Mouse (Mus musculus) mouse embryonic stem cell (cell line): ENCODE results near the gene Cd276.
"Not testable (repeated sequence)": the region's sequence is repeated elsewhere in the genome, so short reads cannot be mapped to it uniquely, and the experiment has no call there.

ENCODE experiments used
- in situ Hi-C, 2 experiments: fragments of 300-500 bp; cut with MboI; formaldehyde crosslinking; loops; 1 replicate in 1 of 2; 3 replicates in 1 of 2; pipeline ENCODE4 v1.14.3; 2019 to 2020; ENCODE audit warnings: low sequenced_read_pairs in 2 of 2, low pct_unique_long_range_greater_than_20kb in 1 of 2, mixed read lengths in 1 of 2; ENCODE audit not compliant: unreplicated experiment in 1 of 2

The Cd276 gene

DNA sequence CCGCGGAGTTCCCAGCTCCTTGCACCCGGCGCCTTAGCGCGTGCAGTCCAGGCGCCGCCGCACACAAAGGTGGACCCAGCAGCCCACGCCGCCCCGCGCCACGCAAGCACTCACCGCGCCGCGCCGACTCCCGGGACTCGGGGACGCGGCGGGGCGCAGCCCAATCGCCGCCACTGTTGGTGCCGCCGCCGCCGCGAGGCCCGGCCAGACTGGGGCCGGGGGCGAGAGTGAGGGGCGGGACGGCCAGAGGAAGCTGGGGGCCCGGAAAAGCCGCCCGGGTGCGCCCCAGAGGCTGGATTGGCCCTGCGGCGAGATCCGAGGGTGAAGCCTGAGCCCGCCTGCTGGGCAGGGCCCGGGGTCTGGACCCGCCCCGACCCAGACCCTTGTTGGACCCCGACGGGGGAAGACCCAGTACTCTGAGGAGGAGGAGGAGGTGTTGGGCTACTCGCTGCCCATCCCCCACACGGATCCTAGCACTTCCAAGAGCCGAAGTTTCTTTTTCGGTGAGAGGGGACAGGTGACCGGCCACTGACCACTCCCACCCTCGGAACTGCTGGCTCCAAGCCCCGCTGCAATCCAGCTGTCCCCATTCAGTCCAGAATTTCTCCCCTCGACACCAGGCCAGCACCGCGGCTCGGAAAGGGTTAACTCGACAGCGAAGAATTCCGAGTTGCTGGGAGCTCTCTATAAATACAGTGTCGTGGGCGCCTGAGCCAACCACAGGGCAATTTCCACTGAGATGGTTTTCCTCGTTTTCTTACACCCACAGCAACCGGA, at the start of gene Cd276:
Gene Cd276 (minus strand): TSS at position 530 of the 777 bp plus-strand sequence.
- in situ Hi-C loops = no loop called here

DNA sequence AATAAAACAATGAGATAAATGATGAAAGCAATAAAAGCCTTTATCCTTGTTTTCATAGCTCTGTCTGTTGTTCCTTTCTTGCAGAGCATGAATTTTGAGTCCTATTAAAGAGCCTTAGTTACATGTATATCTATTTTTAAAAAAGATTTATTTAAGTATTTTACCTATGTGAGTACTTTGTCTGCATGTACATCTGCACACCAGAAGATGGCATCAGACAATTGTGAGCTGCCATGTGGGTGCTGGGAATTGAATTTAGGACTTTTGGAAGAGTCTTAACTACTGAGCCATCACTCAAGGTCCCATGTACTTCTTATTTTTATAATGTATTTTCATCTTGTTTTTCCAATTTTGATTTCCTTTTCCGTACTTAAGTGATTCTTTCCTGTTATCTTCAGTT, 40.1 kb upstream of the Cd276 start:
- in situ Hi-C loops = no loop called here

DNA sequence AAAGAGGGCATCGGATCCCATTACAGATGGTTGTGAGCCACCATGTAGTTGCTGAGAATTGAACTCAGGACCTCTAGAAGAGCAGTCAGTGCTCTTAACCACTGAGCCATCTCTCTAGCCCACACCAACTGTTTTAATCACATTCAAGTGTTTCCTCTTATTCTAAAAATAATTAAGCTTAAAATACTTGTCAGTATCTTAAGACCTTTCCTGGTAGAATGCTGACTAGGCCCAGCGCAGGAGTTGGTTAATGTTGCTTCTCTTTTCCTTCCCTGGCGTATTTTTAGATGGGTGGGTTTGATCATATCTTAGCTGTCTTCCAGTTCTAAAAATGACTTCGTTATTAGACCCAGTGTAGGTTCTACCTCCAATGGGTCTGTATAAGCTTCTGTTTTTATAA, 33.4 kb upstream of the Cd276 start:
- in situ Hi-C loops = no loop called here

DNA sequence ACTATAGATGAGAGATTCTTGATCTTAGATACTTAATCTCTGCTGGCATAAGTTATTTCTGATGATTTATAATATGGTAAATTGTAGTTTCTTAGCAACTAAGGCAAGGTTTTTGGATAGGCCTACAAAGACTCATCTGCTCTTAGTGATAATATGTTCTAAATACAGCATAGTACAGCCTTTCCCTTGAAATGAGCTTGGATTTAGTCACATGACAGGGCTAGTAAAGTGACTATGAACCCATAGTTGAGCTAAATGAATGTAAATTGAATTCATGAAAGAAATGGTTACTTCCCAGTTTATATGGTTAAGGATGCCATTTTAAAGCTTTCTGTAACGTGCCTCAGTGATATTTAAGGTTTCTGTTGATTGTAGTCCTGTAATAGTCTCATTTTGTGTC, 29.1 kb upstream of the Cd276 start:
- in situ Hi-C loops = no loop called here

DNA sequence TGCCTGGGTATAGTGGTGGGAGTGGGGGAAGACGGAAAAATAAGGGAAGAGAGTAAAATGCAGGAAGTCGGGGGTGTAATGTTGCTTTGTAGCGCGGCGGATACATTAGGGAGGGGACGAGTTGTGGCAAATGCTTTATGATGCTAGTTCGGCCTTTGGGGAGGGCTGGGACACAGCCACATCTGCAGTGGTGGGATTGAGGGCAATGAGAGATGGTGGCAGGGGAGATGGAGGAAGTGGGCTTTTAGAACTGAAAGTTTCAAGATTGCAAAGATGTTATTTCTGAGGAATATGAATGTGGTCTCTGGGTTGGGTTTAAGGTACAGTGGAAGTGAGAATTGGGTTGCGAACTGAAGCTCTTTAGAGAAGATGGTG, 28.0 kb upstream of the Cd276 start:
- in situ Hi-C loops = no loop called here

DNA sequence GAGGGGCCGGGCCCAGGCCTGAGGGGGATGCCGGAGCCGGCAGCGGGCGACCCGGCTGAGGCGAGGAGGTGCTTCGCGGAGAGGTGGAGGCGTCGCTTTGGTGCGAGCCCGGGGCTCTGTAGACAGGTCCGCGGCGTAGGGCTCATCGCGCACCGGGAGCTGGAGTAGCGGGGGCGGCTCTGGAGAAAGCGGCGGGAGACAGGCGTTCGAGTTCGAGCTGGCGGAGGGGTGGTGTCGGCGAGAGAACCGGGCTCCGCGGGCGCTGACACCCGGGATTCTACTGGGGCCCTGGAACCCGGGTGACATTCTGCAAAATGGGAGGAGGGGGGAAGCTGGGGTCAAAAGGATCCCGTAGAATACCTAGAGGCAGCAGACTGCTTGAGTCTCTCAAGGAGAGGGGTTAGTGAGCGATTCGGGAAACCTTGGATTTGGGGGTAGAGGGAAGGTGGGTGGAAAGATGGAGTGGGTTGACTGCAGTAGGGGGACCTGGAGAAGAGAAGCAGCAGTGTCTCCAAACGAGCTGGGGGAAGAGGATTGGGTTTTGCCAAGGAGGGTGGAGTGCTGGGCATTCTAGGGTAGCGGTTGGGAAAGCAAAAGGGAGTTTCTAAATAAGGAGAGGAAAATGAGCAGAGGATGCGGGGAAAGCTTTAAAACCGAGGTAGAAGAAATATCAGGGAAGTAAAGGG, 27.5 kb upstream of the Cd276 start:
- in situ Hi-C loops = no loop called here

DNA sequence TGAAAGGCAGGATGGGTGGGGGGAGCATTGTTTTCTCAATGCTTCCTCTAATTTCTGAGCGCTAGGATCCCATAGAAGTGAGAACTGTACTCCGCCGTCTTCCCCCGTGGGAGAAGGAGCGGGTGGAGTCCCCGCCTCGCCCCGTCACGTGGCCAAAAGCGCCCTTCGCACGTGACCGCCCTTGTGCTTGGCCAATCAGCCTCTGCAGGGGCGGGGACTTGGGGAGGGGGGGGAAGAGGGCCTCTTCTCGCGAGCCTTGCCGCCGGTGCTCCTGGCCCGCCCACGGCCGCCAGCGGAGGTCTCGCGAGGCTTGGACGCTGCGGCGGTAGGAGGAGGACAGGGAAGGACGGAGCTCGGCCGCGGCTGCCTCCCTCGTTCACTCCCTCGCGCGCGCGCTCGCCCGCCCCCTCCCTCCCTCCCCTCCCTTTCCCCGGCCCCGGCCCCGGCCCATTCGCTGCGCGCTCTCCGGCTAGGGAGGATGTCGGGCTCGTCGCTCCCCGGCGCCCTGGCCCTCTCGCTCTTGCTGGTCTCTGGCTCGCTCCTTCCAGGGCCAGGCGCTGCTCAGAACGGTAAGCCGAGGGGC, 26.8 kb upstream of the Cd276 start, which contains the start of gene Nptn:
Gene Nptn (plus strand): TSS at position 283 of the 583 bp plus-strand sequence.
- in situ Hi-C loops = no loop called here

DNA sequence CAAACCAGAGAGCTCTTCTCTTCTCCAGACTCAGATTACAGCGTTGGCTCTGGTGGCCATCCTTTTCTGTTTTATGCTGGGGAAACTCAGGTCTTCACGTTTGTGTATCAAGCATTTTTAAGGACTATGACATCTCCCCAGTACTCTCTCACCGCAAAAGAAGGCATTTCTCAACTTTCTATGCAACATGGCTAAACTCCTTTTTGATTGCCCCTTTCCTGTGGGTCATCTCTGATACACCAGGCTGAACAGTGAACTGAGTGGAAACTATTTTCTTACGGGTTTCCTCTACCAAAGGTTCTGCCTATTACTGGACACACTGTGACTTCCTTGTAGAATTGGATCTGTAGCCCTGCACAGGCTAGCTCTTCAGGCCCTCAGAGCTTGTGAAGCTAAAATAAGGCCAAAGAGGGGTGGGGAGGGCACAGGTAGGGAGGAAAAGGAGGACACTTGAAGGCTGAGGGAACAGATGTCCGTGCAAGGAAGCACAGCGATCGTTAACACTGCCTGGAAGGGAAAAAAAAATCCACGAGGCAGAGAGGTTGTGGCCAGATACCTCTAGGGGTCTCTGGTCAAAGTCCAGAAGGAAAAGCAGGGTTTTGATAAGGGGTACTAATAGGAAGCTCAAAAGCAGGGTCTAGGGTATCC, 26.2 kb upstream of the Cd276 start:
- in situ Hi-C loops = no loop called here

DNA sequence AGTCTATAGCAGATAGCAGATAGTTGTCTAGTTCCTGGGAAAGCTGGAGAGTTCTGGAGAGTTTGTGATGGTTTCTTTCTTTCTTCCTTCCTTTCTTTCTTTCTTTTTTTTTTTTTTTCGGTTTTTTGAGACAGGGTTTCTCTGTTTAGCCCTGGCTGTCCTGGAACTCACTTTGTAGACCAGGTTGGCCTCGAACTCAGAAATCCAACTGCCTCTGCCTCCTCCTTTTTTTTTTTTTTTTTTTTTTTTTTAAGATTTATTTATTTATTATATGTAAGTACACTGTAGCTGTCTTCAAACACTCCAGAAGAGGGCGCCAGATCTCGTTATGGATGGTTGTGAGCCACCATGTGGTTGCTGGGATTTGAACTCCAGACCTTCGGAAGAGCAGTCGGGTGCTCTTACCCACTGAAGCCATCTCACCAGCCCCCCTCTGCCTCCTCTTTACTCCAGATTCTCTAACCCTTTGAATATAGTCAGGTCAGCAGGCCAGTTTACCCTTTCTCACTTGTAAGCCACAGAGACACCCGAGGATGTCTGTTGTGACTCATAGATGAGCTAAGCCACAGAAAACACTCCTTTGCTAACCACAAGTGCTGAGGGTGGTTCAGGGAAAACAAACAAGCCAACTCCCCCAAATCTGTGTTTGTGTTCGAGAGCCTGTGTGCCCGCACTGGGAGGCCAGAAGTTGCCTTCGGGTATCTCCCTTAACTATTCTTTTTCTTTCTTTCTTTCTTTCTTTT, 25.4 kb upstream of the Cd276 start:
- in situ Hi-C loops = not testable (repeated sequence)

DNA sequence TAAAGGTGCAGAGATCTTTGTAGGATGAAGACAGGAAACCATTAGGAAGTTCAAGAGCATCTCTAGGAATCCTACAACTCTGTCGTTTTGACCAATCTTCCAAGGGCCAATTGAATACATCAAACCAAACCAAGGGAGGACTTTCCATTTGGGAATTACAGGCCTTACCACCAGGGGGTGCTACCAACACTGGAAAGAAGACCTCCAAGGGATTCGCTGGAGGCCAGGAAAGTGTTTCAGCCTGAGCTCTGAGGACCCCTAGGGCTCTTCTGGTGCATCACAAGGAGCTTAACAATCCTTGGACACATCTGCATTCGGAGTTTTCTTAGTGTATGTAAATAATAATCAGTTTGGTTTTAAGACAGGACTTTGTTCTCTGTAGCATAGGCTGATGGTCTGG, 23.4 kb upstream of the Cd276 start:
- in situ Hi-C loops = loop anchor here in 1 of 2 experiments (5.0 kb wide), 1 partner anchor 36 kb away; no protein-coding TSS in a partner anchor

DNA sequence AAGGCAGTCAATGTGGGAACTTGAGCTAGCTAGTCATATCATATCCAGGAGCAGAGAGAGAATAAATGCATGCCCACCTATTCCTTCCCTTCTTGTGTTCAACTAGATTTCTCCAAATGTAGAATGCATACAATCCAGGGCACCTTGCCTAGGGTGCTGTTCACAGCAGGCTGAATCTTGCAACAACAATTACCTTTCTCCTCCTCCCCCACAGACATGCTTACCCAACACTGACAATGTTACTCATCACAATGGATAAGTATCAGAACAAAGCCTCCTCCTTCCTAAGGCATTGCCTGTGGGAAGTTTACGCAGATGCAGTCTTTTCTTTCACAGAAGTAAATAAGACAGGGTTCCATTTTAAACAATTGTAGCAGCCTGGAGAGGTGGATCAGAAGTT, 15.8 kb upstream of the Cd276 start:
- in situ Hi-C loops = no loop called here

DNA sequence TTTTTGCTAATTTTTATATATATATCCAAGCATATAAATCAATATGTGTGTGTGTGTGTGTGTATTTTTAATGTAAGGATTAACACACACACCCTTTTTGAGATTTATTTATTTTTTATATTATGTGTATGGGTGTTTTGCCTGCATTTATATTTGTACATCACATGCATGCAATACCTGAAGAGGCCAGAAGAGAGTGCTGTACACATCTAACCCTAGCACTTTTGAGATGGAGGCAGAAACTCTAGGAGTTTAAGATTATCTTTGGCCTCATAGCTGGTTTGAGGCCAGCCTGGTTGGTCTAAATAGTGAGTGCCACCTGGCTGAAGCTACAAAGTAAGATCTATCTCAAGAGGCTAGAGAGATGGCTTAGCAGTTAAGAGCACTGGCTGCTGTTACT, 12.4 kb upstream of the Cd276 start:
- in situ Hi-C loops = no loop called here

DNA sequence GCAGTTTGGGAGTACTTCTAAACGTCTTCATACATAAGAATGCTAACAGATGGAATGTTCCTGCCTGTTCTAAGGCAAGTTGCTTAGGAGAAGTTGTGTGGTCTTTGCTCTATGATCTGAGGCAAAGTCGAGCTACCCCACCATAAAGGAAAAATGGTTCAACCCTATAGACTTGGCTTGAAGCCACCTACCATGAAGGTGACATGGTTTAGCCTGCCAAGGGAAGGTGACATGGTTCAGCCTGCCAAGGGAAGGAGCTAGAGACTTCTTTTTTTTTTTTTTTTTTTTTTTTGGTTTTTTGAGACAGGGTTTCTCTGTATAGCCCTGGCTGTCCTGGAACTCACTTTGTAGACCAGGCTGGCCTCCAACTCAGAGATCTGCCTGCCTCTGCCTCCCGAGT, 10.7 kb upstream of the Cd276 start:
- in situ Hi-C loops = not testable (repeated sequence)

DNA sequence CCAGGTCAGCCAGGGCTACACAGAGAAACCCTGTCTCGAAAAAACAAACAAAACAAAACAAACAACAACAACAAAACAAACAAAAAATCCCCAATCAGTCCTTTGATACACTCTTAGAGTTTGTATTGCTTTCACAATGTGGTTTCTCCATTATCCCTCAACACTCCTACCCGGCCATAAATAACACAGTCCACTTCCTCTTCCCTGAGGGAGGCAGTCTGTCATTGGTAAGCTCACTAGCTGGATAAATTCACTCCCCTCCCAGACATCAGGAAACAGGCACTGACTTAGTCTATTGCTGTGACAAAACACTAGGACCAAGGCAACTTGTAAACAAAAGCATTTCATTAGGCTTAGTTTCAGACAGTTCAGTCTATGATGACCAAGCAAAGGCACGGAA, 5.0 kb upstream of the Cd276 start:
- in situ Hi-C loops = no loop called here

DNA sequence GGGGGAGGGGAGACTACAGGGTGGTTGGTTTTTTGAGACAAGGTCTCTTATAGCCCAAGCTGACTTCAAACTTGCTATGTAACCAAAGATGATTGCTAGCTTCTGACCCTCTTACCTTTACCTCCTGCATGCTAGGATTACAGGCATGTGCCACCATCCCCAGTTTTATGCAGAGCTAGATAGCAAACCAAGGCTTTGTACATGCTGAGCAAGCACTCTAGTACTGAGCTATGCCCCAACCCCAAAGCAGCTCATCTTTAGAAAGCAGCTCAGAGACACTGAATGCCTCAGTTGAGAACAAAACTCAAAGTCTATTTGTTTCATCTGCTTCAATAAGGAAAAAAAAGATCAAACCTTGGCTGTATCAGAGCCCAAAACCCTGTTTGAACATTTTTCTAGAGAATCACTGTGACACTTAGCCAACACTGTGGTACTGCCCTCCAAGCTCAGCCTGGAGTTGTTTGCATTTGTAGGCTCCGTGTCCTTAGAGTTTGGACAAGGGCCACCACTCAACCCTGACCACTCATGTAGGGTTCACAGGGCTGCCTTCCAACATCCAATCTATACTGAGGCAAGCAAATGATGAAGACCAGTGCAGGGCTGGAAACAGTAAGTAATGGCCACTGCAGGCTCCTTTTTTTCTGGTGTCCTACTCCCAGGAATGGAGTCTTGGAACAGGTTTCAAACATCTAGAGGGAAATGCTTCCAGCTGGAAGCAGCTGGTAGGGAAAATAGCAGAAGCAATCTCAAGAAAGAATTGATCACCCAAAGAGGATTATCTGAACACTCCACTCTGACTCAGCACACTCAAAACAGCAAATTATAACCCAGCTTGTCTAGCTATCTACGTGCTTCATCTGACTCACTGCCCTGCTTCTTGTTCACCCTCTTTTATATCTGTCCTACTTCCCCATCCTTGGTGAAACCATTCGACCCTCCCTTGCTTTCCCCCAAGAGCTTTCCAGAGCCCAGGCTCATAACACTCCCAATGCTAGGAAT, 2.5 kb upstream of the Cd276 start:
- in situ Hi-C loops = no loop called here

DNA sequence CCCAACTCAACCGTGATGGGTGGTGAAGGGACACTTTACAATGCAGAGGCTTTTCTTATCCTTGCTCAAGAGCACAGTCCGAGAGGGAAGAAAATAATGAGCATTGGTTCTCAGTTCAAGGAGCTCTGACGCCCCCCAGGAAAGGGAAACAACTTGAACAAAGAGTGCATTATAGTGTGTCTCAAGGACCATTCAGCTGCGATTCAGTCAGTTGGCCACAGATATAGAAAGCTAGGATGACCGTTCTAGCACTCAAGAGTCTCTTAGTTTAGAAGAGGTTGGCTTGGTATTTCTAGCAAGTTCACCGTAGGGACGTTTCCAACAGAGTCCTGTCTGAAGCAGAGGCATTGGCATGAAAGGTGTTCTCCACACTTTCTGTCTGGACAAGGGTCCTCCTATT, 1.4 kb upstream of the Cd276 start:
- in situ Hi-C loops = no loop called here

DNA sequence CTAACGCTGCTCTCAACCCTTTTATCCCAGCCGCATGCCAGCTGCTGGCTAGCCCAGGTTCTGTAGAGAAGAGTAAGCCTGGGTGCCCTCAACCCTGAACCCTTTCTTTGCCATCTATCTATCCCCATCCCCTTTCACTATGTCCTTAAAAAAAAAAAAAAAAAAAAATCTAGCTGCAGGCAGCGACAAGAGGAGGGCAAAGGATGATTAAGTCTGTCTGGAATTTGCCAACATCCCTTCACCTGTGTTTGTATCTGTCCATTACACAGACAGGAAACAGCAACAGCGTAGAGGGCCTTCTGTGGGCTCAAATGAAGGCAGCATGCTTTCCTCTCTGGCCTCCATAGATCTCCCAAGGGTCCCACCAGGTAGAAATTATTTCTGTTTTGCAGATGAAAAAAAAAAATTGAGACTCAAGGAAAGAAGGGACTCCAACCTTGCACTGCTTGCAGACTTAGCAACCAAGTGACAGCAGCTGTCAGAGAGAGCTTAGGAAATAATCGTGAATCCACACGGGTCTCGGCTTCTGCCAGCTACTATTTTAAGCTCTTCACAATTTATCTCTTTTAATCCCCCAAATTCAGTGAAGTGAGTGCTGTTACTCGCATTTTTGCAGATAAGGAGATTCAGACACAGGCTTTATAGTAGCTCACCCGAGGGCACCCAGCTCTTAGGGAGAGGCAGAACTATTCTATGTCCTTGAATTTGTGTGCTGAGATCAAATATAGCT, 613 bp upstream of the Cd276 start:
- in situ Hi-C loops = no loop called here
